ENCODE assay signal across 16 mouse cellular contexts in genomic region chr14:23458560-23458959, GRCm38 (mm10).
"Had no signal": no experiment of that assay in that cellular context is flagged by ENCODE, and none has a peak within 500 bp of the region (broad histone marks: within the 10 kb centered on the region; RNA-seq: fewer than 3 reads in every experiment).

No protein-coding gene starts in this region.

- DNase-seq: kidney, adult 18-20 months; kidney, postnatal 10 days; kidney, postnatal 4 days; left cerebral cortex, postnatal 4 days; liver, embryonic 13.5 days; liver, postnatal 0 days; lung, postnatal 14 days; right cerebral cortex, adult 18-20 months; right cerebral cortex, postnatal 25 days had no signal

- H3K36me3 ChIP-seq: liver, embryonic 13.5 days; lung, embryonic 15.5 days; midbrain, embryonic 12.5 days; neural tube, embryonic 15.5 days had no signal

- H3K9ac ChIP-seq: liver, embryonic 13.5 days; liver, postnatal 0 days; lung, embryonic 15.5 days; midbrain, embryonic 12.5 days; neural tube, embryonic 15.5 days had no signal

- H3K9me3 ChIP-seq: liver, embryonic 13.5 days; lung, embryonic 15.5 days; midbrain, embryonic 12.5 days; neural tube, embryonic 15.5 days had no signal

- H3K27me3 ChIP-seq: liver, embryonic 13.5 days; lung, embryonic 15.5 days; megakaryocyte, embryonic 14.5 days; neural tube, embryonic 15.5 days had no signal

- H3K4me1 ChIP-seq: liver, embryonic 13.5 days; lung, embryonic 15.5 days; megakaryocyte, embryonic 14.5 days had no signal

- H3K27ac ChIP-seq: liver, embryonic 13.5 days; lung, embryonic 15.5 days; macrophage; midbrain, embryonic 12.5 days; neural tube, embryonic 15.5 days; stomach, postnatal 0 days had no signal

- H3K4me3 ChIP-seq: liver, embryonic 13.5 days; lung, embryonic 15.5 days; megakaryocyte, embryonic 14.5 days; midbrain, embryonic 12.5 days; neural tube, embryonic 15.5 days had no signal

- H3K4me2 ChIP-seq: liver, embryonic 13.5 days; lung, embryonic 15.5 days; midbrain, embryonic 12.5 days; neural tube, embryonic 15.5 days had no signal

- ATAC-seq: liver, postnatal 0 days; midbrain, embryonic 16.5 days had no signal
